Mouse (Mus musculus) bone marrow macrophage, adult 2 months (primary cell): ENCODE measurements around the gene Cidec. TPM values are rescaled to one million over a fixed set of nuclear protein-coding genes. Genes with fewer than 3 reads are reported as not detected.
A peak's percentile ranks its signal among the peaks of the same experiment; 100 is the strongest.

Experiments
- H3K27ac ChIP-seq: 2 replicates; pipeline ENCODE4 v1.5.1; 2012; ENCODE audit warnings: low read depth, low read length; ENCODE audit not compliant: insufficient read depth
- H3K4me1 ChIP-seq: 2 replicates; pipeline ENCODE4 v1.6.1; 2012; ENCODE audit warnings: low read length; ENCODE audit not compliant: control insufficient read depth, insufficient read depth
- H3K4me3 ChIP-seq: 2 replicates; pipeline ENCODE4 v1.5.1; 2012; ENCODE audit warnings: mild to moderate bottlenecking, low read length, moderate library complexity; ENCODE audit not compliant: insufficient read depth
- CTCF ChIP-seq: IDR thresholded peaks from 2 replicates; pipeline ENCODE4 v1.5.1; 2012; ENCODE audit warnings: low read depth, mild to moderate bottlenecking, low read length, moderate library complexity
- POLR2A ChIP-seq: IDR thresholded peaks from 2 replicates; pipeline ENCODE4 v1.6.1; 2012; ENCODE audit warnings: mild to moderate bottlenecking, low read depth, low read length, borderline replicate concordance
- polyA plus RNA-seq: library from polyadenylated mRNA; stranded (reverse); fragments of >200 nt; gene quantifications from 2 replicates; pipeline ENCODE4 v1.2.4, GENCODE M21; 2012; ENCODE audit not compliant: missing spikeins, insufficient read depth, insufficient read length

The Cidec gene
- polyA plus RNA-seq, 1 experiment, result 0.32 TPM

DNA sequence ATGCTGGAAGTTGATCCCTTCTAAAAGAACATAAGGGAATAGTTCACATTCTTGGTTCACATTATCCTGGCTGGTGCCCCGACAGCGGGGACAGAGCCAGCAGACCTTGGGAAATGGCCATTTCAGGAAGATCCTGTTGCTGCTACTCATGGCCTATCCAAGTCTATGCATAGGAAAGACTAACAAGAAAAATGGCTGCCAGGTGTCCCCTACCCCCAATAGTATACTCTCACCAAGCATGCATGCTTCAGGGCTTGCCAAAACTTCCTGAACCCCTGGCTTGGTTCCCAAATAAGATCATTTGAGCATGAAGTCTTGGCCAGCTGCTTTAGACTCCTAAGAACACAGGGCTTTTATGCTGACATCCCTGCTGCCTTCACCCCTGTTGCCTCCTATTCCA, 16.3 kb upstream of the Cidec start:
- Histone ChIP-seq H3K4me1 (peaks cover 6% of the 10 kb centered on the region), H3K27ac (no peak overlapping the region), H3K4me3 (no peak overlapping the region)
- TF ChIP-seq CTCF (no peak), POLR2A (no peak)

GRCm38 (mm10) chr6:113447639-113448038, 12.1 kb upstream of the Cidec start:
- Histone ChIP-seq H3K4me3 (no peak overlapping the region), H3K4me1 (peaks cover 7% of the 10 kb centered on the region), H3K27ac (no peak overlapping the region)
- TF ChIP-seq POLR2A (no peak), CTCF (no peak)

- H3K27ac ChIP-seq, result no peak overlapping the region
- no peak for TF ChIP-seq CTCF
- no peak for TF ChIP-seq POLR2A
- no peak overlapping the region for H3K4me3 ChIP-seq
- H3K4me1 ChIP-seq, result peaks cover 10% of the 10 kb centered on the region
Measured at GRCm38 (mm10) chr6:113444207-113444965, 8.8 kb upstream of the Cidec start.

- H3K4me3 ChIP-seq, result peak overlapping the region; percentile 63
- H3K27ac ChIP-seq, result no peak overlapping the region
- H3K4me1 ChIP-seq, result peaks cover 10% of the 10 kb centered on the region
Measured at GRCm38 (mm10) chr6:113443091-113443490, 7.5 kb upstream of the Cidec start.

DNA sequence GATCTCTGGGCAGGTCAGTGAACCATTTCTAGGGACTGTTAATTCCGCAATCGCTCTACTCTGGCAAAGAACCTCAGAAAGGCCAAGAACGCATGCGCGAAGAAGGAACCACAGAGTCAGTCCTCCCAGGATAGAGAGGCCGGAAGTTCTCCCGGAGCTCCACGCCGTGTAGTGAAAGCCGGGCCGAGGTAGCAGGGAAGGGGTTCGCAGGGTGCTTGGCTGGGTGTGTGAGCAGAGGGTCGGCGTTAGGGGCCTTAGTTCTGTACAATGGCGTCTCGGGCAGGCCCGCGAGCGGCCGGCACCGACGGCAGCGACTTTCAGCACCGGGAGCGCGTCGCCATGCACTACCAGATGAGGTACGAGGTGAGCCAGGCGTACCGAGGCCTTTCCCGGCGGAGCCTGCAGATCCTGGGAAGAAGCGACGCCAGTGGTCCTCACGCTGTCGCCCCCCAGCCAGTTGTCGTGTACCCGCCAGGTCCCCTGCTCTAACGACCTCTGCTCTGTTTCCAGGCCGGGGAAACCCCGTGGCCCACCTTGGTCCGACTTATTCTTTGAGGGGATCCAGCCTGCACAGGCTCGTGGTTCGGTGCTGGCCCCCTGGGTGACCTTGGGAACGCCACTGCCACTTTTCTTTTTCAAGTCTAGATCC, 7.0 kb upstream of the Cidec start, which contains the start of gene Jagn1:
Gene Jagn1 (plus strand): TSS at position 128 of the 649 bp plus-strand sequence.
- H3K4me3 ChIP-seq, result peak within 1 kb of the TSS; percentile 63
- H3K27ac ChIP-seq, result no peak within 1 kb of the TSS
- H3K4me1 ChIP-seq, result peaks cover 10% of the 10 kb centered on the region
- 0 out of 2 replicates have a peak, but pooled peaks have one; percentile 55 for TF ChIP-seq POLR2A
- TF ChIP-seq CTCF, result no peak

More at GRCm38 (mm10) chr6:113443091-113443490, 7.5 kb upstream of the Cidec start:
- TF ChIP-seq POLR2A (no peak), CTCF (peak; percentile 47; the same call in 1 of the 2 replicates)

- H3K27ac ChIP-seq, result no peak overlapping the region
- TF ChIP-seq CTCF, result no peak
- no peak for TF ChIP-seq POLR2A
- H3K4me3 ChIP-seq, result peak overlapping the region; percentile 22; the same call in 1 of the 2 replicates
- H3K4me1 ChIP-seq, result peaks cover 10% of the 10 kb centered on the region
Measured at GRCm38 (mm10) chr6:113442087-113442441, 6.5 kb upstream of the Cidec start.

DNA sequence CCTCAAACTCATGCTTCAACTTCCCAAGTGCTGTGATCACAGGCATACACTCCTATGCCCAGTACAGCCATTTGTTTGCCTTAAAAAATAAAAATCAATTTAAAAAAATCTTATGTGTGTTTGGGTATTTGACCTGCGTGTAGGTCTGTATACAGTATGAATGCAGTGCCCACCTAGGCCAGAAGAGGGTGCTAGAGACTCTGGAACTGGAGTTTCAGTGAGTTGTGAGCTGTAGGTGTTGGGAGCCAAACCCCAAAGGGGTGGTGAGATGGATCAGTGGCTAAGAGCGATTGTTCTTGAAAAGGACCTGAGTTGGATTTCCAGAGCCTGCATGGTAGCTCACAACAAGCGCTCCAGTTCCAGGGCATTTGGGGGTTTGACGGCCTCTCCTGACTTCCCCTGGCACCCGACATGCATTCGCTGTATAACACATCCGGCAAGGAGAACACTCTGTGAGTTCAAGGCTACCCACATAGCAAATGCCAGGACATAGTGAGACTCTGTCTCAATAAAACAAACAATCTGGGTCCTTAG, 5.7 kb upstream of the Cidec start:
- peak; percentile 49 for TF ChIP-seq CTCF
- TF ChIP-seq POLR2A, result no peak
- Histone ChIP-seq H3K4me1 (peaks cover 10% of the 10 kb centered on the region), H3K4me3 (no peak overlapping the region), H3K27ac (no peak overlapping the region)

- no peak for TF ChIP-seq CTCF
- no peak for TF ChIP-seq POLR2A
- H3K27ac ChIP-seq, result no peak overlapping the region
- H3K4me3 ChIP-seq, result no peak overlapping the region
- H3K4me1 ChIP-seq, result peaks cover 12% of the 10 kb centered on the region
Measured at GRCm38 (mm10) chr6:113440686-113441085, 5.1 kb upstream of the Cidec start.

DNA sequence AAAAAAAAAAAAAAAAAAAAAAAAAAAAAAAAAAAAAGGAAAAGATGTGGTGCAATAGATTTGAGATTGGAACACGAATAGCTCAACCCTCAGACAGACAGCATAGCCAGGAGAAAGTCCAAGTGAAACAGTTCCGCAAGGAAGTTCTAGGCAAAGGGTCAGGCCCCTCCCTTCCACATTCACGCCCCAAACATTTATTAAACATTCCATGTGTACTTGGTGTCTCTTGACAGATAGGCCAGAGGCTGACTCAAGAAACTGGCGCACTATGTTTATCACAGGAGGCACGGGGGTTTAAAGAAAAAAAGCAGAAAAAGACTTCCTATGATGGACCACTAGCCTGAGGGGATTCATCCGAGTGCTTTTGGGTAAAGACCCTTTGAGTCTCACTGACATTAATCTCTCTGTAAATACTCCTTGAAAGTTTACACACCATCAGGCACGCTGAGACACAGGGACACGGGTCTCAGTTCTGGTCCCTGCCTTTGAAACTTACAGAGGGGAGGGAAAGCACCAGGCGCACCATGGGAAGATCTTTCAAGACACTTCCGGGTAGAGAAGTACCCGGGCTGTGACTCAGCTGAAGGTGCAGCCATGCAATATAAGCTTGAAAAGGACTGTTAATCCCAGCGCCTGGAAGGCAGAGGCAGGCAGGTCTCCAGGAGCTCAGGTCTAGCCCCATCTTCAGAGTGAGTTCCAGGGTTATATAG, 3.3 kb upstream of the Cidec start:
- no peak for TF ChIP-seq POLR2A
- no peak for TF ChIP-seq CTCF
- peaks cover 12% of the 10 kb centered on the region for H3K4me1 ChIP-seq
- no peak overlapping the region for H3K4me3 ChIP-seq
- no peak overlapping the region for H3K27ac ChIP-seq
